Comparison of ENCODE assay signal across 8 mouse cellular contexts in genomic region chr2:127521172-127522005, GRCm38 (mm10). TPM values are rescaled to one million over a fixed set of nuclear protein-coding genes. Genes with fewer than 3 reads are reported as not detected.
DNase-seq lines count a peak whose midpoint lies in the region; ATAC-seq lines count a peak whose summit lies in the region.

No protein-coding gene starts in this region.

- H3K4me1 ChIP-seq in heart, embryonic 10.5 days, result peaks cover 30% of the 10 kb centered on the region
- H3K4me1 ChIP-seq in midbrain, embryonic 11.5 days (ENCODE audit: control insufficient read depth, insufficient read depth, low read length), result peaks cover 19% of the 10 kb centered on the region

- DNase-seq in heart, embryonic 10.5 days (ENCODE audit: low spot score), result no peak
- no peak for DNase-seq in heart, postnatal 36 days
- DNase-seq in cerebellum, postnatal 10 days, result peak; percentile 91 to 94
- peak; percentile 65 for DNase-seq in left cerebral cortex, adult 11 months (ENCODE audit: low spot score)
- DNase-seq in midbrain, embryonic 11.5 days (ENCODE audit: low spot score, missing footprints), result peak; percentile 93
- DNase-seq in telencephalon, adult 2 months (ENCODE audit: low read depth, low spot score), result peak; percentile 84
- DNase-seq in testis, postnatal 10 days (ENCODE audit: low spot score), result no peak

- peak overlapping the region; percentile 56 for H3K9ac ChIP-seq in midbrain, embryonic 11.5 days (ENCODE audit: low read length)

- peak; percentile 23; the same call in 1 of the 2 replicates for ATAC-seq in granulocyte monocyte progenitor cell, adult 5-6 weeks (replicated peaks; ENCODE audit: poor library complexity, severe bottlenecking)
- ATAC-seq in midbrain, embryonic 11.5 days (ENCODE audit: low FRiP score), result peak; percentile 80

- no peaks in the 10 kb centered on the region for H3K9me3 ChIP-seq in heart, embryonic 10.5 days
- H3K9me3 ChIP-seq in midbrain, embryonic 11.5 days (ENCODE audit: control insufficient read depth, low read length), result no peaks in the 10 kb centered on the region

- peak overlapping the region; percentile 64; the same call in 1 of the 2 replicates for H3K27ac ChIP-seq in heart, embryonic 10.5 days
- H3K27ac ChIP-seq in midbrain, embryonic 11.5 days (ENCODE audit: low read depth, low read length), result peak overlapping the region; percentile 65

- H3K27me3 ChIP-seq in heart, embryonic 10.5 days (ENCODE audit: insufficient read depth, poor library complexity, severe bottlenecking), result peaks cover 31% of the 10 kb centered on the region; the same call in 1 of the 2 replicates
- no peaks in the 10 kb centered on the region for H3K27me3 ChIP-seq in midbrain, embryonic 11.5 days (ENCODE audit: control insufficient read depth, insufficient read depth, low read length)

- intact Hi-C loops in heart, postnatal 36 days (cut with DNase I), result no loop called here

- peak overlapping the region; percentile 53 for H3K4me3 ChIP-seq in heart, embryonic 10.5 days
- H3K4me3 ChIP-seq in midbrain, embryonic 11.5 days (ENCODE audit: low read depth, low read length), result peak overlapping the region; percentile 30

- H3K36me3 ChIP-seq in heart, embryonic 10.5 days, result no peaks in the 10 kb centered on the region
- H3K36me3 ChIP-seq in midbrain, embryonic 11.5 days (ENCODE audit: control insufficient read depth, insufficient read depth, low read length), result no peaks in the 10 kb centered on the region

- H3K4me2 ChIP-seq in midbrain, embryonic 11.5 days, result peak overlapping the region; percentile 63

- WGBS in heart, embryonic 10.5 days, result under 1% methylated on average over 18 of the region's 18 CpGs
- WGBS in midbrain, embryonic 11.5 days, result 1% methylated on average over 18 of the region's 18 CpGs

RNA-seq across cellular contexts. Expression of gene Kcnip3, which starts 0.5 kb away (rescaled TPM):
- 1.7 and 2.1 TPM in 2 replicates for polyA plus RNA-seq in heart, embryonic 10.5 days (2016; fragmentation: Nextera tagmentation; extraction: Ambion mirVana)
- 1 to 10 TPM in 1 of 2 experiments, under 1 TPM in 1; 0.94 to 1.9 TPM for total RNA-seq in heart, postnatal 36 days (2021)
- total RNA-seq in granulocyte monocyte progenitor cell, adult 5-6 weeks (2014; fragmentation: Nextera tagmentation), result 37.4 and 50.0 TPM in 2 replicates
- total RNA-seq in granulocyte monocyte progenitor cell, adult 5-6 weeks (2017), result 19.5 and 23.4 TPM in 2 replicates
- 3.9 and 4.4 TPM in 2 replicates for polyA plus RNA-seq in midbrain, embryonic 11.5 days (2014; fragmentation: Nextera tagmentation; extraction: Ambion mirVana)

RNA-seq across cellular contexts. Expression of gene Prom2, which starts 19.9 kb away (rescaled TPM):
- 0.33 and 1.2 TPM in 2 replicates for polyA plus RNA-seq in heart, embryonic 10.5 days (2016; fragmentation: Nextera tagmentation; extraction: Ambion mirVana)
- total RNA-seq in heart, postnatal 36 days (2021), result under 1 TPM in 1 of 2 experiments, not detected in 1; 0.81 TPM
- not detected in 2 replicates for total RNA-seq in granulocyte monocyte progenitor cell, adult 5-6 weeks (2014; fragmentation: Nextera tagmentation)
- not detected in 2 replicates for total RNA-seq in granulocyte monocyte progenitor cell, adult 5-6 weeks (2017)
- 0.32 TPM in 1 of 2 replicates, not detected in the other for polyA plus RNA-seq in midbrain, embryonic 11.5 days (2014; fragmentation: Nextera tagmentation; extraction: Ambion mirVana)

Comparison
In these comparisons a context has a peak if more than half of its experiments do, and no peak if none do; other contexts are left out.
1. DNase-seq: peak in cerebellum, postnatal 10 days (2 of 2), left cerebral cortex, adult 11 months (single experiment), midbrain, embryonic 11.5 days (single experiment) and telencephalon, adult 2 months (single experiment); none in heart, embryonic 10.5 days (single experiment), heart, postnatal 36 days (0 of 2) and testis, postnatal 10 days (single experiment).
2. RNA of gene Kcnip3, which starts 0.5 kb away (total RNA-seq): 19.5 to 50.0 TPM in granulocyte monocyte progenitor cell, adult 5-6 weeks; 0.94 to 1.9 TPM in heart, postnatal 36 days; every median in the first group is over 4 times any median in the second.